Comparison of ENCODE assay signal across 12 mouse cellular contexts in genomic region chr6:142701161-142701560, GRCm38 (mm10). TPM values are rescaled to one million over a fixed set of nuclear protein-coding genes. Genes with fewer than 3 reads are reported as not detected.
A peak's percentile ranks its signal among the peaks of the same experiment; 100 is the strongest.
DNase-seq lines count a peak whose midpoint lies in the region; ATAC-seq lines count a peak whose summit lies in the region.
"Had no signal": no experiment of that assay in that cellular context is flagged by ENCODE, and none has a peak within 500 bp of the region (broad histone marks: within the 10 kb centered on the region; RNA-seq: fewer than 3 reads in every experiment).

No protein-coding gene starts in this region.

- peak overlapping the region; percentile 82 for H3K4me2 ChIP-seq in hindbrain, embryonic 14.5 days (replicated peaks)
- H3K4me2 ChIP-seq in hindbrain, embryonic 16.5 days (ENCODE audit: low read length), result no peak overlapping the region
- H3K4me2 ChIP-seq in midbrain, embryonic 11.5 days, result no peak overlapping the region
- H3K4me2 ChIP-seq in midbrain, embryonic 13.5 days (replicated peaks), result no peak overlapping the region
- peak overlapping the region; percentile 78 for H3K4me2 ChIP-seq in intestine, embryonic 15.5 days (replicated peaks)
- H3K4me2 ChIP-seq in stomach, embryonic 16.5 days (ENCODE audit: low read depth, low read length), result peak overlapping the region; percentile 55
- no peak overlapping the region for H3K4me2 ChIP-seq in forebrain, embryonic 13.5 days

- H3K9ac ChIP-seq in hindbrain, embryonic 14.5 days, result 0 out of 2 replicates have a peak overlapping the region, but pooled peaks have one; percentile 38
- H3K9ac ChIP-seq in hindbrain, embryonic 16.5 days (ENCODE audit: low read depth, low read length), result no peak overlapping the region
- H3K9ac ChIP-seq in midbrain, embryonic 11.5 days (ENCODE audit: low read length), result no peak overlapping the region
- no peak overlapping the region for H3K9ac ChIP-seq in midbrain, embryonic 13.5 days (replicated peaks)
- H3K9ac ChIP-seq in intestine, embryonic 15.5 days, result 0 out of 2 replicates have a peak overlapping the region, but pooled peaks have one; percentile 14
- peak overlapping the region; percentile 72 for H3K9ac ChIP-seq in stomach, embryonic 16.5 days (ENCODE audit: low read length)
- H3K9ac ChIP-seq in forebrain, embryonic 13.5 days, result no peak overlapping the region

- H3K27me3 ChIP-seq in hindbrain, embryonic 14.5 days (ENCODE audit: control insufficient read depth, insufficient read depth, low read length), result no peaks in the 10 kb centered on the region
- H3K27me3 ChIP-seq in hindbrain, embryonic 16.5 days (replicated peaks; ENCODE audit: control insufficient read depth, insufficient read depth, low read length), result peaks cover 12% of the 10 kb centered on the region; the same call in 1 of the 2 replicates
- H3K27me3 ChIP-seq in midbrain, embryonic 11.5 days (ENCODE audit: control insufficient read depth, insufficient read depth, low read length), result no peaks in the 10 kb centered on the region
- H3K27me3 ChIP-seq in midbrain, embryonic 13.5 days, result peaks cover 9% of the 10 kb centered on the region; the same call in 1 of the 2 replicates
- H3K27me3 ChIP-seq in intestine, embryonic 15.5 days (replicated peaks), result no peaks in the 10 kb centered on the region
- H3K27me3 ChIP-seq in stomach, embryonic 16.5 days (ENCODE audit: control insufficient read depth, insufficient read depth, low read length), result no peaks in the 10 kb centered on the region
- peaks cover 3% of the 10 kb centered on the region for H3K27me3 ChIP-seq in forebrain, embryonic 13.5 days
- H3K27me3 ChIP-seq: hindbrain, embryonic 12.5 days had no signal

- no peak overlapping the region for H3K27ac ChIP-seq in hindbrain, embryonic 14.5 days
- no peak overlapping the region for H3K27ac ChIP-seq in hindbrain, embryonic 16.5 days (ENCODE audit: low read depth, low read length)
- no peak overlapping the region for H3K27ac ChIP-seq in midbrain, embryonic 11.5 days (ENCODE audit: low read depth, low read length)
- no peak overlapping the region for H3K27ac ChIP-seq in midbrain, embryonic 13.5 days
- H3K27ac ChIP-seq in intestine, embryonic 15.5 days, result peak overlapping the region; percentile 23; the same call in 1 of the 2 replicates
- peak overlapping the region; percentile 89 for H3K27ac ChIP-seq in stomach, embryonic 16.5 days (ENCODE audit: low read length)
- H3K27ac ChIP-seq in forebrain, embryonic 13.5 days, result no peak overlapping the region
- H3K27ac ChIP-seq: forebrain, embryonic 10.5 days; hindbrain, embryonic 12.5 days had no signal

- H3K36me3 ChIP-seq in hindbrain, embryonic 14.5 days (replicated peaks; ENCODE audit: control insufficient read depth, insufficient read depth), result no peaks in the 10 kb centered on the region
- no peaks in the 10 kb centered on the region for H3K36me3 ChIP-seq in hindbrain, embryonic 16.5 days (ENCODE audit: control insufficient read depth, insufficient read depth, low read length)
- H3K36me3 ChIP-seq in midbrain, embryonic 11.5 days (ENCODE audit: control insufficient read depth, insufficient read depth, low read length), result no peaks in the 10 kb centered on the region
- no peaks in the 10 kb centered on the region for H3K36me3 ChIP-seq in midbrain, embryonic 13.5 days
- H3K36me3 ChIP-seq in intestine, embryonic 15.5 days, result no peaks in the 10 kb centered on the region
- H3K36me3 ChIP-seq in stomach, embryonic 16.5 days (ENCODE audit: control insufficient read depth, insufficient read depth, low read length), result no peaks in the 10 kb centered on the region
- H3K36me3 ChIP-seq in forebrain, embryonic 13.5 days (ENCODE audit: poor library complexity, severe bottlenecking), result no peaks in the 10 kb centered on the region
- H3K36me3 ChIP-seq: forebrain, embryonic 10.5 days; hindbrain, embryonic 12.5 days had no signal

- no peak for DNase-seq in hindbrain, embryonic 14.5 days (ENCODE audit: low spot score)
- peak; percentile 85 for DNase-seq in midbrain, embryonic 11.5 days (ENCODE audit: low spot score, missing footprints)
- DNase-seq in adrenal gland, postnatal 10 days, result no peak
- DNase-seq: cerebellum, postnatal 36 days had no signal

- H3K9me3 ChIP-seq in hindbrain, embryonic 14.5 days (ENCODE audit: control insufficient read depth, low read length), result no peaks in the 10 kb centered on the region
- no peaks in the 10 kb centered on the region for H3K9me3 ChIP-seq in hindbrain, embryonic 16.5 days (ENCODE audit: control insufficient read depth, low read length)
- H3K9me3 ChIP-seq in midbrain, embryonic 11.5 days (ENCODE audit: control insufficient read depth, low read length), result no peaks in the 10 kb centered on the region
- no peaks in the 10 kb centered on the region for H3K9me3 ChIP-seq in midbrain, embryonic 13.5 days
- no peaks in the 10 kb centered on the region for H3K9me3 ChIP-seq in intestine, embryonic 15.5 days
- no peaks in the 10 kb centered on the region for H3K9me3 ChIP-seq in stomach, embryonic 16.5 days (replicated peaks; ENCODE audit: control insufficient read depth, low read length)
- no peaks in the 10 kb centered on the region for H3K9me3 ChIP-seq in forebrain, embryonic 13.5 days (replicated peaks)
- H3K9me3 ChIP-seq: forebrain, embryonic 10.5 days; hindbrain, embryonic 12.5 days had no signal

- WGBS in hindbrain, embryonic 14.5 days, result 75% methylated on average over 13 of the region's 13 CpGs
- 75% methylated on average over 13 of the region's 13 CpGs for WGBS in hindbrain, embryonic 16.5 days
- WGBS in midbrain, embryonic 11.5 days, result 75% methylated on average over 13 of the region's 13 CpGs
- WGBS in midbrain, embryonic 13.5 days, result 78% methylated on average over 13 of the region's 13 CpGs
- 56% methylated on average over 13 of the region's 13 CpGs for WGBS in intestine, embryonic 15.5 days
- 53% methylated on average over 13 of the region's 13 CpGs for WGBS in stomach, embryonic 16.5 days
- 77% methylated on average over 13 of the region's 13 CpGs for WGBS in forebrain, embryonic 13.5 days

- ATAC-seq in hindbrain, embryonic 14.5 days (ENCODE audit: low FRiP score), result no peak
- no peak for ATAC-seq in hindbrain, embryonic 16.5 days
- no peak for ATAC-seq in midbrain, embryonic 11.5 days (ENCODE audit: low FRiP score)
- ATAC-seq in midbrain, embryonic 13.5 days, result no peak
- ATAC-seq in intestine, embryonic 15.5 days, result no peak
- ATAC-seq in stomach, embryonic 16.5 days (ENCODE audit: insufficient read depth, low FRiP score), result 0 out of 2 replicates have a peak, but pooled peaks have one; percentile 18
- ATAC-seq in forebrain, embryonic 13.5 days, result no peak

- 0 out of 2 replicates have a peak overlapping the region, but pooled peaks have one; percentile 34 for H3K4me3 ChIP-seq in hindbrain, embryonic 14.5 days (replicated peaks; ENCODE audit: low read length)
- no peak overlapping the region for H3K4me3 ChIP-seq in hindbrain, embryonic 16.5 days (ENCODE audit: low read length)
- no peak overlapping the region for H3K4me3 ChIP-seq in midbrain, embryonic 11.5 days (ENCODE audit: low read depth, low read length)
- no peak overlapping the region for H3K4me3 ChIP-seq in midbrain, embryonic 13.5 days (replicated peaks)
- H3K4me3 ChIP-seq in intestine, embryonic 15.5 days (replicated peaks), result peak overlapping the region; percentile 23
- peak overlapping the region; percentile 52 for H3K4me3 ChIP-seq in stomach, embryonic 16.5 days (replicated peaks; ENCODE audit: low read length)
- no peak overlapping the region for H3K4me3 ChIP-seq in forebrain, embryonic 13.5 days

- peaks cover 10% of the 10 kb centered on the region; the same call in 1 of the 2 replicates for H3K4me1 ChIP-seq in hindbrain, embryonic 14.5 days (replicated peaks; ENCODE audit: control insufficient read depth, insufficient read depth, low read length)
- peaks cover 8% of the 10 kb centered on the region; the same call in 1 of the 2 replicates for H3K4me1 ChIP-seq in hindbrain, embryonic 16.5 days (ENCODE audit: control insufficient read depth, insufficient read depth, low read depth, low read length)
- no peaks in the 10 kb centered on the region for H3K4me1 ChIP-seq in midbrain, embryonic 11.5 days (ENCODE audit: control insufficient read depth, insufficient read depth, low read length)
- peaks cover 9% of the 10 kb centered on the region for H3K4me1 ChIP-seq in midbrain, embryonic 13.5 days (replicated peaks)
- H3K4me1 ChIP-seq in intestine, embryonic 15.5 days (replicated peaks), result peaks cover 6% of the 10 kb centered on the region; the same call in 1 of the 2 replicates
- peaks cover 16% of the 10 kb centered on the region for H3K4me1 ChIP-seq in stomach, embryonic 16.5 days (ENCODE audit: control insufficient read depth, insufficient read depth, low read length)
- peaks cover 9% of the 10 kb centered on the region; the same call in 1 of the 2 replicates for H3K4me1 ChIP-seq in forebrain, embryonic 13.5 days

RNA-seq across cellular contexts. Expression of gene Abcc9, which starts 1.0 kb away (rescaled TPM):
- polyA plus RNA-seq in hindbrain, embryonic 14.5 days (2014; fragmentation: Nextera tagmentation; extraction: Ambion mirVana), result 4.6 and 4.9 TPM in 2 replicates
- polyA plus RNA-seq in hindbrain, embryonic 16.5 days (2015; fragmentation: Nextera tagmentation; extraction: Ambion mirVana), result 2.8 and 4.3 TPM in 2 replicates
- polyA plus RNA-seq in midbrain, embryonic 11.5 days (2014; fragmentation: Nextera tagmentation; extraction: Ambion mirVana), result 2.4 and 2.8 TPM in 2 replicates
- 2.7 and 3.1 TPM in 2 replicates for polyA plus RNA-seq in midbrain, embryonic 13.5 days (2015; fragmentation: Nextera tagmentation; extraction: Ambion mirVana)
- polyA plus RNA-seq in intestine, embryonic 15.5 days (2015; fragmentation: Nextera tagmentation; extraction: Ambion mirVana), result 9.6 and 10.0 TPM in 2 replicates
- polyA plus RNA-seq in stomach, embryonic 16.5 days (2015; fragmentation: Nextera tagmentation; extraction: Ambion mirVana), result 14.7 and 14.9 TPM in 2 replicates
- polyA plus RNA-seq in forebrain, embryonic 13.5 days (2015; fragmentation: Nextera tagmentation; extraction: Ambion mirVana), result 1.6 and 1.7 TPM in 2 replicates
- total RNA-seq in adrenal gland, postnatal 10 days (2021), result 10 to 100 TPM; 36.0 to 43.2 TPM
- total RNA-seq: megakaryocyte-erythroid progenitor cell, adult 5-6 weeks had no signal

RNA-seq across cellular contexts. Expression of gene Cmas, which starts 55.3 kb away (rescaled TPM):
- polyA plus RNA-seq in hindbrain, embryonic 14.5 days (2014; fragmentation: Nextera tagmentation; extraction: Ambion mirVana), result 202 and 219 TPM in 2 replicates
- polyA plus RNA-seq in hindbrain, embryonic 16.5 days (2015; fragmentation: Nextera tagmentation; extraction: Ambion mirVana), result 182 and 193 TPM in 2 replicates
- 133 and 136 TPM in 2 replicates for polyA plus RNA-seq in midbrain, embryonic 11.5 days (2014; fragmentation: Nextera tagmentation; extraction: Ambion mirVana)
- polyA plus RNA-seq in midbrain, embryonic 13.5 days (2015; fragmentation: Nextera tagmentation; extraction: Ambion mirVana), result 183 and 184 TPM in 2 replicates
- polyA plus RNA-seq in intestine, embryonic 15.5 days (2015; fragmentation: Nextera tagmentation; extraction: Ambion mirVana), result 135 and 141 TPM in 2 replicates
- 83.6 and 90.7 TPM in 2 replicates for polyA plus RNA-seq in stomach, embryonic 16.5 days (2015; fragmentation: Nextera tagmentation; extraction: Ambion mirVana)
- polyA plus RNA-seq in forebrain, embryonic 13.5 days (2015; fragmentation: Nextera tagmentation; extraction: Ambion mirVana), result 129 and 133 TPM in 2 replicates
- total RNA-seq in adrenal gland, postnatal 10 days (2021), result 10 to 100 TPM; 33.8 to 37.4 TPM

Comparison
In these comparisons a context has a peak if more than half of its experiments do, and no peak if none do; other contexts are left out.
1. H3K4me2 ChIP-seq: peak in hindbrain, embryonic 14.5 days (single experiment), intestine, embryonic 15.5 days (single experiment) and stomach, embryonic 16.5 days (single experiment); none in hindbrain, embryonic 16.5 days (single experiment), midbrain, embryonic 11.5 days (single experiment), midbrain, embryonic 13.5 days (single experiment) and forebrain, embryonic 13.5 days (single experiment).
2. H3K4me3 ChIP-seq: peak in hindbrain, embryonic 14.5 days (single experiment), intestine, embryonic 15.5 days (single experiment) and stomach, embryonic 16.5 days (single experiment); none in hindbrain, embryonic 16.5 days (single experiment), midbrain, embryonic 11.5 days (single experiment), midbrain, embryonic 13.5 days (single experiment) and forebrain, embryonic 13.5 days (single experiment).
3. H3K9ac ChIP-seq: peak in hindbrain, embryonic 14.5 days (single experiment), intestine, embryonic 15.5 days (single experiment) and stomach, embryonic 16.5 days (single experiment); none in hindbrain, embryonic 16.5 days (single experiment), midbrain, embryonic 11.5 days (single experiment), midbrain, embryonic 13.5 days (single experiment) and forebrain, embryonic 13.5 days (single experiment).
4. H3K27ac ChIP-seq: peak in intestine, embryonic 15.5 days (single experiment) and stomach, embryonic 16.5 days (single experiment); none in hindbrain, embryonic 14.5 days (single experiment), hindbrain, embryonic 16.5 days (single experiment), midbrain, embryonic 11.5 days (single experiment), midbrain, embryonic 13.5 days (single experiment) and forebrain, embryonic 13.5 days (single experiment).